Mouse (Mus musculus) CH12.LX (cell line): ENCODE results near the gene Rrp36.

Experiments used
- CTCF ChIP-seq, 2 experiments: IDR thresholded peaks in 1 of 2; conservative IDR thresholded peaks in 1 of 2; 2 replicates each; pipeline ENCODE4 v1.5.1; 2011 to 2012; ENCODE audit warnings: low read depth in 2 of 2, low read length in 2 of 2, improper control_type of control experiment in 1 of 2, inconsistent platforms in 1 of 2, mild to moderate bottlenecking in 1 of 2, moderate library complexity in 1 of 2
- E2F4 ChIP-seq: IDR thresholded peaks from 2 replicates; pipeline ENCODE4 v1.6.1; 2011; ENCODE audit warnings: low read depth, low read length, improper control_type of control experiment; ENCODE audit not compliant: insufficient replicate concordance
- EP300 ChIP-seq: IDR thresholded peaks from 2 replicates; pipeline ENCODE4 v1.6.1; 2011; ENCODE audit warnings: low read length, improper control_type of control experiment
- ETS1 ChIP-seq: conservative IDR thresholded peaks from 2 replicates; pipeline ENCODE4 v1.6.1; 2012; ENCODE audit warnings: low read depth, mild to moderate bottlenecking, inconsistent platforms, low read length, improper control_type of control experiment, moderate library complexity
- GABPA ChIP-seq: IDR thresholded peaks from 2 replicates; pipeline ENCODE4 v1.6.1; 2012; ENCODE audit warnings: low read depth, low read length, improper control_type of control experiment, inconsistent platforms; ENCODE audit not compliant: insufficient replicate concordance
- MYC ChIP-seq: IDR thresholded peaks from 2 replicates; pipeline ENCODE4 v1.6.1; 2011; ENCODE audit warnings: low read depth, mild to moderate bottlenecking, improper control_type of control experiment, low read length
- POLR2A ChIP-seq: IDR thresholded peaks from 2 replicates; pipeline ENCODE4 v1.6.1; 2011; ENCODE audit warnings: low read depth, mild to moderate bottlenecking, improper control_type of control experiment, low read length
- UBTF ChIP-seq: IDR thresholded peaks from 2 replicates; pipeline ENCODE4 v1.6.1; 2012; ENCODE audit warnings: low read depth, mild to moderate bottlenecking, inconsistent platforms, low read length, improper control_type of control experiment, moderate library complexity
- USF2 ChIP-seq: conservative IDR thresholded peaks from 2 replicates; pipeline ENCODE4 v1.6.1; 2011; ENCODE audit warnings: low read depth, low read length, improper control_type of control experiment
- ZMIZ1 ChIP-seq: IDR thresholded peaks from 2 replicates; pipeline ENCODE4 v1.6.1; 2012; ENCODE audit warnings: low read depth, mild to moderate bottlenecking, inconsistent platforms, low read length, improper control_type of control experiment
- ZNF384 ChIP-seq: IDR thresholded peaks from 2 replicates; pipeline ENCODE4 v1.6.1; 2012; ENCODE audit warnings: low read depth, low read length, improper control_type of control experiment, inconsistent platforms

- TF ChIP-seq CTCF (conservative IDR thresholded peaks at IDR 0.05 in 1 of 2, IDR thresholded peaks at IDR 0.05 in 1 of 2; ENCODE audit: low read depth in 2 of 2, low read length in 2 of 2) (no peak), GABPA (no peak), ETS1 (no peak), USF2 (no peak), E2F4 (no peak), ZNF384 (no peak), UBTF (no peak), POLR2A (no peak), ZMIZ1 (no peak), MYC (no peak), EP300 (no peak)
Measured at GRCm38 (mm10) chr17:46721077-46721476, 46.9 kb upstream of the Rrp36 start.
